Mouse (Mus musculus) liver, embryonic 18 days (tissue): ENCODE data around the gene Dmrtc1c1. TPM values are rescaled to one million over a fixed set of nuclear protein-coding genes. Genes with fewer than 3 reads are reported as not detected.

Experiments used
- polyA plus RNA-seq: library from polyadenylated mRNA; depleted of rRNA; stranded (reverse); fragments of >200 nt; gene quantifications from 2 replicates; pipeline ENCODE4 v1.2.3, GENCODE M21; 2012; rRNA removed

The Dmrtc1c1 gene
- not detected in 2 replicates for polyA plus RNA-seq

DNA sequence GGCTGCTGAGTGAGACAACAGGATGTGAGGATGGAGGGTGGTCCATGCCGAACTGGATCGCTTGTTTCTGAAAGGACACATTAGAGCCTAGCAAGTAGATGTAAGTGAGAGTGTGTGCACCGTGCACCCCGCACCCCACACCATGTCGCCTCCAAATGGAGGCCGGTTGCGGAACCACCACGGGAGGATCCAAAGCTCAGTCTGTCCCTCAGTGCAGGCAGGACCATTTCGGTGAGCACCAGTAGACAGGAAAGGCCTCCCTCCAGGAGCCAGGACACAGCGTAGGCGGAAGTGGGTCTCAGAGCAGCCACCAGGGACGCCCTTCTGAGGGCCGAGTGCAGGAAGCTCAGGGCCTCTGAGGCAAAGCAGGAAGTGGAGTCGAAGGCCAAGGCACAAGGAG lies at the start of gene Dmrtc1c1:
Gene Dmrtc1c1 (plus strand): TSS at position 301 of the 400 bp plus-strand sequence.

DNA sequence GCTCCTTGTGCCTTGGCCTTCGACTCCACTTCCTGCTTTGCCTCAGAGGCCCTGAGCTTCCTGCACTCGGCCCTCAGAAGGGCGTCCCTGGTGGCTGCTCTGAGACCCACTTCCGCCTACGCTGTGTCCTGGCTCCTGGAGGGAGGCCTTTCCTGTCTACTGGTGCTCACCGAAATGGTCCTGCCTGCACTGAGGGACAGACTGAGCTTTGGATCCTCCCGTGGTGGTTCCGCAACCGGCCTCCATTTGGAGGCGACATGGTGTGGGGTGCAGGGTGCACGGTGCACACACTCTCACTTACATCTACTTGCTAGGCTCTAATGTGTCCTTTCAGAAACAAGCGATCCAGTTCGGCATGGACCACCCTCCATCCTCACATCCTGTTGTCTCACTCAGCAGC lies 51.8 kb downstream of the Dmrtc1c1 start, which contains the start of gene Dmrtc1c2:
Gene Dmrtc1c2 (minus strand): TSS at position 101 of the 400 bp plus-strand sequence.

Other genes with a start within 250 kb of the Dmrtc1c1 start
- gene Phka1, start 158.7 kb upstream of the Dmrtc1c1 start, polyA plus RNA-seq: 1.2 TPM in 2 replicates
- not detected in 2 replicates for gene Gm3880, start 116.0 kb upstream of the Dmrtc1c1 start, polyA plus RNA-seq
- gene Gm9112, start 95.3 kb upstream of the Dmrtc1c1 start, polyA plus RNA-seq: not detected in 2 replicates
- not detected in 2 replicates for gene Dmrtc1b, start 95.1 kb upstream of the Dmrtc1c1 start, polyA plus RNA-seq
- gene Dmrtc1c2, start 51.7 kb downstream of the Dmrtc1c1 start, polyA plus RNA-seq: not detected in 2 replicates
- gene 1700031F05Rik, start 65.0 kb downstream of the Dmrtc1c1 start, polyA plus RNA-seq: not detected in 2 replicates
- not detected in 2 replicates for gene Dmrtc1a, start 105.7 kb downstream of the Dmrtc1c1 start, polyA plus RNA-seq
- gene 1700011M02Rik, start 105.9 kb downstream of the Dmrtc1c1 start, polyA plus RNA-seq: not detected in 2 replicates
- gene 1700018G05Rik, start 125.4 kb downstream of the Dmrtc1c1 start, polyA plus RNA-seq: not detected in 2 replicates